Mouse (Mus musculus): ENCODE data around the gene Hoxc6. TPM values are rescaled to one million over a fixed set of nuclear protein-coding genes. Genes with fewer than 3 reads are reported as not detected.

The Hoxc6 gene
- total and polyA plus RNA-seq, 2 experiments from 2014 or later: not detected

DNA sequence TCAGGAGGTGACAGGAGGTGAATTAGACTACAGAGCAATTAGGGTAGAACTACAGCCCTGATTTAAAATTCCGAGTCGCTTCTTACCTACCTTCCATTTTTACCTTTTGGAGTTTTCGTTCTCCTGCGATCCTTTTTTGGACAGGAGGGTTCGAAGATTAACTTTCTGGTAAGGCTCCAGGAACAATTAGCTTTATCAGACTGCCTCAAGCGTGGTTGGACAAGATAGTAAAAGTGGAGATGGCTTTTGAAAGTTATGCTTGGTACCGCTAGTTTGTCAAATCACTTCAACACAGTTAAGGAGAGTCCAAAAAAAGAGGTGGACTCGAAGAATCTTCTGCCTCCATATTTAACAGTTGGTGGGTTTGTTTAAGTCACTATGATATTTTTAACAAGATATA lies 23.5 kb downstream of the Hoxc6 start:
- DNase-seq (no peak), ATAC-seq (no peak)
- TF ChIP-seq CTCF (IDR thresholded peaks at IDR 0.05; ENCODE audit: low read depth): no peak
- H3K27ac ChIP-seq (ENCODE audit: low read depth, low read length): no peak overlapping the region
- H3K4me2 ChIP-seq (ENCODE audit: low read depth): no peak overlapping the region
- H3K9me3 ChIP-seq (ENCODE audit: low read length): no peaks in the 10 kb centered on the region
- H3K4me1 ChIP-seq (ENCODE audit: insufficient read depth): no peaks in the 10 kb centered on the region
- H3K36me3 ChIP-seq (ENCODE audit: insufficient read depth): no peaks in the 10 kb centered on the region
- WGBS: 9% methylated on average over 8 of the region's 8 CpGs
- H3K4me3 ChIP-seq (ENCODE audit: low read depth, low read length): no peak overlapping the region
- H3K27me3 ChIP-seq (ENCODE audit: insufficient read depth, low read length): peaks cover 97% of the 10 kb centered on the region
- no peak overlapping the region for H3K9ac ChIP-seq

DNA sequence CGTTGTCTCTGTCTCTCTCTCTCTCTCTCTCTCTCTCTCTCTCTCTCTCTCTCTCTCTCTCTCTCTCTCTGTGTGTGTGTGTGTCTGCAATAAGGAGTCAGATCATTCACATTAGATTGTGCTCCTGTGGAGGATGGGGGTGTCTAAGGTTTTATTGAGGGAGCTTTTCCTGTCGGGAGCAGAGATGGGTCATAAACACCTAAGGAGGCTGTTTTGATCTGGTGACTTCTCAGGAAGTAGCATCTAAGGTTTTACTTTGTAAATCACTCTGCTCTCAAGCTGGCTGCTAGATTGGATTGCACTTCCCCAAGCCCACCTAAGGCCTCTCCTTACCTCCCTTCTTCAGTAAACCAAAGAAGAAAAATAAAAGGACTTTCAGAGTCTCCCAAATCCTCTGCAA lies 26.1 kb downstream of the Hoxc6 start:
- no peak overlapping the region for H3K4me2 ChIP-seq (ENCODE audit: low read depth)
- no peak for TF ChIP-seq CTCF (IDR thresholded peaks at IDR 0.05; ENCODE audit: low read depth)
- 0% methylated on average over 2 of the region's 2 CpGs for WGBS

DNA sequence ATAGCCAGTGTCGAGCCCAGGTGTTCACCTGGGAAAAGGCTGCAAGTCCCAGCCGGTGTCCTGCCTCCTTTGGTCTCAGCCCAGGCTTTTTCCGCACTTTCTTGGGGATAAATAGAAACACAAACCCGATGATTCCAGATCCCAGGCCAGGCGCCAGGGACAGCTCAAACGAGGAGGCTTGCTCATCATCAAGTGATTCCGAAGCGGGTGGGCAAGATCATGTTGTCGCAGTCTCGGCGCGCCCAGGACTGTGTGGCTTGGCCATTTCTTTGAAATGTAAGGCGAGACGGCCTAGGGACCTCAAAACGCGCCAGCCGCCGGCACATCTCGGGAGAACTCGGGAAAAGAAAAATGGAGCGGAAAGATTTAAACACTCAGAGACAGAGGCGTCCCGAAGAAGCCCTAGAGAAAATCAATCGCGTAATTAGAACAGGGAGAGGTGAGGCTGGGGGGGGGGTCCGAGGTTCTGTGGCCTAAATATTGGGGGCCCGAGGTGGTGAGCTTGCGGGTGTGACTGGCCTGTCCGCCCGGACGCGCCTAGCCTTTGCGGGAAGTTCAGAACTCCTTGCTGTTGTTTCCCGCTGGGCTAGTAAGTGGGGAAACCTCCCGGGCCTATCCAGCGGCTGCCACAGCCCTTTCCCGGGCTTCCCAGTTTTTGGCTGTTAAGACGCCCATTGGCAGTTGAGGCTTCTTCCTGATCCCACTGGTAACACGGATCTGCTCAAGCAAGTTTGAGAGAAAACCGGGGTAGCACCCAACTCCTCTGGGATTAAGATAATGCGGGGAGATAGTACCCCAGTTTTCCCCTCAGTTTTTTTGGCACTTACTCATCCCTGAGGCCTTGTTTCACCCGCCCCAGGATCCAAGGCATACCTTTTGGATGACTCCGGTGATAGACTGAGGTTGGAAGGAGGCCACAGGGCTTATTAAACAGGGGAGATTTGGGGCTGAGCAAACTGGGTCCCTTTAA lies 29.5 kb downstream of the Hoxc6 start:
- no peak overlapping the region for H3K9ac ChIP-seq
- H3K36me3 ChIP-seq (ENCODE audit: insufficient read depth): no peaks in the 10 kb centered on the region
- H3K9me3 ChIP-seq (ENCODE audit: low read length): no peaks in the 10 kb centered on the region
- 2% methylated on average over 43 of the region's 43 CpGs for WGBS
- no peaks in the 10 kb centered on the region for H3K4me1 ChIP-seq (ENCODE audit: insufficient read depth)
- H3K4me3 ChIP-seq (ENCODE audit: low read depth, low read length): no peak overlapping the region
- DNase-seq (no peak), ATAC-seq (no peak)
- H3K4me2 ChIP-seq (ENCODE audit: low read depth): no peak overlapping the region
- H3K27ac ChIP-seq (ENCODE audit: low read depth, low read length): no peak overlapping the region
- H3K27me3 ChIP-seq (ENCODE audit: insufficient read depth, low read length): peaks cover 95% of the 10 kb centered on the region
- TF ChIP-seq CTCF (IDR thresholded peaks at IDR 0.05; ENCODE audit: low read depth): no peak

More for the DNA sequence above, 26.1 kb downstream of the Hoxc6 start:
- Histone ChIP-seq H3K4me1 (ENCODE audit: insufficient read depth) (no peaks in the 10 kb centered on the region), H3K27ac (ENCODE audit: low read depth, low read length) (no peak overlapping the region), H3K9me3 (ENCODE audit: low read length) (no peaks in the 10 kb centered on the region), H3K36me3 (ENCODE audit: insufficient read depth) (no peaks in the 10 kb centered on the region), H3K9ac (no peak overlapping the region), H3K27me3 (ENCODE audit: insufficient read depth, low read length) (peaks cover 98% of the 10 kb centered on the region), H3K4me3 (ENCODE audit: low read depth, low read length) (no peak overlapping the region)
- ATAC-seq (no peak), DNase-seq (no peak)

DNA sequence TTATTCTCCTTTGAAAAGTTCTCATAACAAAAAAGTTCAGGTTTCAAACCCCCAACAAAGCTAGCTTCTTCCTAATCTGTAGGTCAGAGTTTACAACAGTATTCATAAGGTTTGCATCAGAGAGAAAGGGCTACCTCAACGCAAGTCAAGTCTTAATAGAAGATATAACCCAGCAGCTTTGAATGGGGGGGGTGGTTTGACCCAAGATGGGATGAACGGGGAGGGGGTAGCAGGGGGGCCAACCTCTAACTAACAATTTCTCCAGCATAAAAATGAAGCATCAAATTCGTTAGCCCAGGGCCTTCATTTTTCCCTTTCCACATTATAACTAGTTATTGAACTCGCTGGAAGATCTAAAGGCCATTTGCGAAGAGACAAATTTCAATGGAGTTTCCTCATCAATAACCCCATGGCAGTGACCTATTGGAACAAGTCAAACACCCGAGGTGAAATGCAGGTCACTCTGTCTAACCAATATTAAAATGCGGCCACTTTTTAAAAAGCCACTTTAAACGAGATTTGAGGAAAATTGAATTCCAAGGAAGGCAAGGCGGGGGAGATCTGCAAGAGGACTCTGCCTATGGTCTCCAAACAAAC lies 31.0 kb downstream of the Hoxc6 start:
- 9% methylated on average over 9 of the region's 9 CpGs for WGBS
- Histone ChIP-seq H3K9me3 (ENCODE audit: low read length) (no peaks in the 10 kb centered on the region), H3K4me1 (ENCODE audit: insufficient read depth) (no peaks in the 10 kb centered on the region), H3K4me2 (ENCODE audit: low read depth) (no peak overlapping the region), H3K27me3 (ENCODE audit: insufficient read depth, low read length) (peaks cover 94% of the 10 kb centered on the region), H3K4me3 (ENCODE audit: low read depth, low read length) (no peak overlapping the region), H3K36me3 (ENCODE audit: insufficient read depth) (no peaks in the 10 kb centered on the region), H3K9ac (no peak overlapping the region), H3K27ac (ENCODE audit: low read depth, low read length) (no peak overlapping the region)
- DNase-seq (no peak), ATAC-seq (no peak)
- no peak for TF ChIP-seq CTCF (IDR thresholded peaks at IDR 0.05; ENCODE audit: low read depth)

DNA sequence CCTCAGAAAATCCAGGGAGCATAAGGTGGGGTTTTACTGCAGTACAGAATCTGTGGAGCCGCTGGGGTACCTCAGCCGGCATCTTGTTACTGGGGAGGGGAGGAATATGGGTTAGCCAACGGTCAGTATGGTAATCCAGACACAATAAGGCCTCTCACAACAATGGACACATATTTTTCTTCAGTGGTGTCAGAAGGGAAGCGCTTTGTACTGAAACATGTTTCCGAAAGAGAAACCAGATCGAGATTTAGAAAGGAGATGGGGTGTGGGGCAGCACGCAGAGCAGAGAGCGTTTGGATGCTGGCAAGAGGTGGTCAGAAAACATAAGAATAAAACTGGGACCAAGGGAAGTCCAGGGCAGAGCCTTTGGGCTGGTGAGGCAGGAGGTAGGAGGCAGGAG lies 32.1 kb downstream of the Hoxc6 start:
- no peak for ATAC-seq
- TF ChIP-seq CTCF (IDR thresholded peaks at IDR 0.05; ENCODE audit: low read depth): no peak

DNA sequence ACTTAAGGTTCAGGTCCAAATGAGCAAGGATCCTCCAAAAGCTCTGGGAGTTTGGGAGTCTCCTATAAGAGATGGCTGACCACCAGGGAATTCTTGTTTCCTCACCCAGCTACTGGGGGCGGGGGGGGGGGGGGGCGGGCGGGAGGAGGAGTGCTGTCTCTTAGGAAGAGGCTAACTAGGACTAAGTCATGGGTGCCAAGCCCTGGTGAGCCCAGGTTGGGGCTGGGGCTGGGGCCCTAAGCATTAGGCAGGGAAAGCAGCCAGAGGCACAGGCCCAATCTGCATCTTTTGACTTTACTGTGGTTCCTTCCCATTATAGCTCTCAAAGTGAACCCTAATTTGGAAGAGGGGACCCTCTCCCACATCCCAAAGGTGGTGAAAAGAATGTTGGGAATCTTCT lies 34.1 kb downstream of the Hoxc6 start:
- Histone ChIP-seq H3K36me3 (ENCODE audit: insufficient read depth) (no peaks in the 10 kb centered on the region), H3K4me2 (ENCODE audit: low read depth) (no peak overlapping the region), H3K4me3 (ENCODE audit: low read depth, low read length) (no peak overlapping the region), H3K27ac (ENCODE audit: low read depth, low read length) (no peak overlapping the region), H3K27me3 (ENCODE audit: insufficient read depth, low read length) (peaks cover 95% of the 10 kb centered on the region), H3K9ac (no peak overlapping the region), H3K4me1 (ENCODE audit: insufficient read depth) (no peaks in the 10 kb centered on the region), H3K9me3 (ENCODE audit: low read length) (no peaks in the 10 kb centered on the region)
- ATAC-seq (no peak), DNase-seq (no peak)
- 0% methylated on average over 3 of the region's 3 CpGs for WGBS
- TF ChIP-seq CTCF (IDR thresholded peaks at IDR 0.05; ENCODE audit: low read depth): no peak

More for the DNA sequence above, 32.1 kb downstream of the Hoxc6 start:
- no peak overlapping the region for H3K27ac ChIP-seq (ENCODE audit: low read depth, low read length)
- H3K27me3 ChIP-seq (ENCODE audit: insufficient read depth, low read length): peaks cover 94% of the 10 kb centered on the region
- no peaks in the 10 kb centered on the region for H3K36me3 ChIP-seq (ENCODE audit: insufficient read depth)
- no peak overlapping the region for H3K4me3 ChIP-seq (ENCODE audit: low read depth, low read length)
- H3K9me3 ChIP-seq (ENCODE audit: low read length): no peaks in the 10 kb centered on the region
- H3K4me2 ChIP-seq (ENCODE audit: low read depth): no peak overlapping the region
- DNase-seq: no peak
- H3K9ac ChIP-seq: no peak overlapping the region
- no peaks in the 10 kb centered on the region for H3K4me1 ChIP-seq (ENCODE audit: insufficient read depth)
- WGBS: 3% methylated on average over 8 of the region's 8 CpGs

All from forebrain, postnatal 0 days (tissue).